Mouse (Mus musculus): Measurements from ENCODE around the gene Cdc37. TPM values are rescaled to one million over a fixed set of nuclear protein-coding genes. Genes with fewer than 3 reads are reported as not detected.
A peak's percentile ranks its signal among the peaks of the same experiment; 100 is the strongest.

Cdc37 gene
- polyA plus RNA-seq, 1 experiment from 2014 or later, result 217 TPM

DNA sequence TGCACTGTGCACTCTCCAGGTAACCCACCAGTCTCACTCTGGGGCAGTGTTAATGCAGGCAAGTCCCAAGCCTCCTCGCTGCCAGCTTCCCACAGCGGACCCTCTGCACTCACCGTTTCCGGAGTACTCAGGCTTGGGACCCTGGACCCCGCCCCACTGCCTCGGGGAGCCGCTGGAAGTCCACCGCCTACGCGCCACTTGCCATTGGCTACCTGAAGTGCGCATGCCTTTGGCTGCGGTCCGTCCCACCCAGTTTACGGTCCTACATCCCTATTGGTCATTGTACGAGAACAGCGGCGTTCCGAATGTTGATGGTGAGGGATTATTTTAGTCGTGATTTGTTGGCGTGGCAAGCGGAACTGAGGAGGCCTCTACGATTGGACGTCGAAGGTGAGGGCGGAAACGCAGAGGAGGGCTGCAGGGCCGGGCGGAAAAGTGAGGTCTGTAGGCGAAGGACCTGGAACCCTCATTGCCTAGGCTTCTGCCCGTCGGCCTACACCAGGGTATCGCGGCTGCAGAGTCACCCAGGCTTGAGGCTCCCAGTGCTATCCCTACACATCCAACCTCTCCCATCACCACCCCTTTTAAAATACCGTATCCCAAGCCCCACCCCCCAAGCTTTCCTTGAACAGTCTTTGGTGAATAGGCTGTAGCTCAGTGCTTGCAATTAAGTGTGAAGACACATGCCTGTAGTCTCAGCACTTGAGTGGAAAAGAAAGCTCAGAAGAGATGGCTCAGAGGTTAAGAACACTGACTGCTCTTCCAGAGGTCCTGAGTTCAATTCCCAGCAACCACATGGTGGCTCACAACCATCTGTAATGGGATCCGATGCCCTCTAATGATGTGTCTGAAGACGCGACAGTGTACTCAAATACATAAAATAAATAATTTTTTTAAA, 18.5 kb downstream of the Cdc37 start, which contains the start of gene Tyk2:
TSS of gene Tyk2 (minus strand) at position 185 of the 898 bp plus-strand sequence.
- Histone ChIP-seq H3K9ac (replicated peaks) (peak within 1 kb of the TSS; percentile 51), H3K27ac (replicated peaks) (peak within 1 kb of the TSS; percentile 76), H3K9me3 (no peaks in the 10 kb centered on the region), H3K4me3 (peak within 1 kb of the TSS; percentile 50), H3K27me3 (no peaks in the 10 kb centered on the region), H3K36me3 (peaks cover 5% of the 10 kb centered on the region; the same call in 1 of the 2 replicates), H3K4me1 (peaks cover 6% of the 10 kb centered on the region), H3K4me2 (replicated peaks) (peak within 1 kb of the TSS; percentile 56)
- ATAC-seq (replicated peaks), result peak; percentile 98
- 6% methylated on average over 37 of the region's 37 CpGs for WGBS

DNA sequence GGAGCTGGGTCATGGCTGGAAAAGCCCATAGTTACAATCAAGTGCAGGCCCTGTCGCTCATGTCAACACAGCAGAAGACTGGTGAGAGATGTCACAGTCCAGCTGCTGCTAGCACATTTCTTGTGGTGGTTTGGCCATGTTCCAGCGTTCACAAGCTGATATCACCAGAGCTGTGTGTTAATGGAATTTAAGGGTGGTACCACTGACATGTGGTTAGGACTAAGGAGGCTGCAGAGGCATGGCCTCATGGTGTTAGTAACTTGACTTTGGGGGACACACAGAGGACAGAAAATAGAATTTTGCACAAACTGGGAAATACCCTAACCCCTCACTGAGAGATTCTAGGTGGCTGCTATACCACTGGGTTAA, 23.5 kb downstream of the Cdc37 start:
- no peak for ATAC-seq (replicated peaks)
- peaks cover 21% of the 10 kb centered on the region; the same call in 1 of the 2 replicates for H3K36me3 ChIP-seq
- no peaks in the 10 kb centered on the region for H3K9me3 ChIP-seq
- no peaks in the 10 kb centered on the region for H3K27me3 ChIP-seq
- H3K4me3 ChIP-seq, result no peak overlapping the region
- no peak overlapping the region for H3K27ac ChIP-seq (replicated peaks)
- peaks cover 6% of the 10 kb centered on the region for H3K4me1 ChIP-seq
- no peak overlapping the region for H3K4me2 ChIP-seq (replicated peaks)
- H3K9ac ChIP-seq (replicated peaks), result no peak overlapping the region
- 90% methylated on average over 2 of the region's 2 CpGs for WGBS

DNA sequence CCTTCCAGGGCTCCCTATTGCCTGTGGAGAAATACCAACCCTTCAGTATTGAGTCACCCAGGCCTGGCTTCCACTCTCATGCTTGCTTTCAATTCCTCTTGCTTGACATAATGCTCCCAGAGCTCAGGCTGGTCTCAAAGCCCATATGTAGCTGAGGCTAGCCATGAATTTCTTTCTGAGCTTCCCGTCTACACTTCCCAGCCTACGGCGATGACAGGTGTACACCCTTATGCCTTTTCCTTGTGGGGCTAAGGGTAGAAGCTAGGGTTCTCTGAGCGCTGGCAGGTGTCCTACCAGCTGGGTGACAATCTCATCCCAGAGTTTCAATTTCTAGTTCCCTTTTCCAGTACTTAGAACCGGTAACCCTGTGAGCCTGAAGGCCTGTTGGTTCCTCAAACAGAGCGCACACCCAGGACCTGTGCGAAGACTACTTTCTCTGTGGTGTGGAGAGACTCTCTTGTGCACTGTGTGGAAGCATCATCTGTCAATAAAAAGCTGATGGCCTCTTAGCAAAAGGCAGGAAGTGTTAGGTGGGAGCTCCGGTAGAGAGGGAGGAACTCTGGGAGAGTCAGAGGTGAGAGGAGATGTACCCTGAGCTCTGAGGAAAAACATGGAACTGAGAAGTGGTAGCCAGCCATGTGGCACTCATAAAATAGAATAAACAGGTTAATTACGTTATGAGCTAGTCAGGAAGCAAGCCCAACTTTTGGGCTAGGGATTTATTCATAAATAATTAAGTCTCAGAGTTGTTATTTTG, 24.1 kb downstream of the Cdc37 start:
- whole genome bisulfite sequencing, result 92% methylated on average over 9 of the region's 9 CpGs
- no peak overlapping the region for H3K4me2 ChIP-seq (replicated peaks)
- H3K4me1 ChIP-seq, result peaks cover 5% of the 10 kb centered on the region
- no peak overlapping the region for H3K27ac ChIP-seq (replicated peaks)
- H3K9me3 ChIP-seq, result no peaks in the 10 kb centered on the region
- no peak overlapping the region for H3K9ac ChIP-seq (replicated peaks)
- peaks cover 21% of the 10 kb centered on the region; the same call in 1 of the 2 replicates for H3K36me3 ChIP-seq
- H3K27me3 ChIP-seq, result no peaks in the 10 kb centered on the region
- no peak overlapping the region for H3K4me3 ChIP-seq
- ATAC-seq (replicated peaks), result no peak

DNA sequence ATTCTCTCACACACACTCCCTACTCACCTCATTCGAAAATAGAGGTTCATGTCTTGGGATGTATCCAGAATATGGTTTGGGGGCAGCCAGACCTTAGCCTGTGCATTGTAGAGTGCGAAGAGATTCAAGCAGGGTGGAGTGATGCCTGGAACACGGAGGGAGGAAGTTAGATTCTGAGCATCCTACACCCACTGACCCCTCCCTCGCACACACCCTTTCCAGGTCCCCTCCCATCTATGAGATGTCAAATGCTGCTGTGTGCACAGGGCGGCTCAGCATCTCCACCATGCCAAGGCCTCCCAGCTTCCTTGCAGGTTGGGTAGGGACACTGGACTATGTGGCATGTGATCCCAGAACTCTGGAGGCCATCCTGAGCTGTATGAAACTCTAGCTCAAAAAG, 24.9 kb downstream of the Cdc37 start:
- Histone ChIP-seq H3K4me1 (no peaks in the 10 kb centered on the region), H3K4me3 (no peak overlapping the region), H3K9me3 (no peaks in the 10 kb centered on the region), H3K36me3 (peaks cover 23% of the 10 kb centered on the region; the same call in 1 of the 2 replicates), H3K9ac (replicated peaks) (no peak overlapping the region), H3K4me2 (replicated peaks) (no peak overlapping the region), H3K27ac (replicated peaks) (no peak overlapping the region), H3K27me3 (no peaks in the 10 kb centered on the region)
- ATAC-seq (replicated peaks), result no peak
- WGBS, result 84% methylated on average over 5 of the region's 5 CpGs

DNA sequence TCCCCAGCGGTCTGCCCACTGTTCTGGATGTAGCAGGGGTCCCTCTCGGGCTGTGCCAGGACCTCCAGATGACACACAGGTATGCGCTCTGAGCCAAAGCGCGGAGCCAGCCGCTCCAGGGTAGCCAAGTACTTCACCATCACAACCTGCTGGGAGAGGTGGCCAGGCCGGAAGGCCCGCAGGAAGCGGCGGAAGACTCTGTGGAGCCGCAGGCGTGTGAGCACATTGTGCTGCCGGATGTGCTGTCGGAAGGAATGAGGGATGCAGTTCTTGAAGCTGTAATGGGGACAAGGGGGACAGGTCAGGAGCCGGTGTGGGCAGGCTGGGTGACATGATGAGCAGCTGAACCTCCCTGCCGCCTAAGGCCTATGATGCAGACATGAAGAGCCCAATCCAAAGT, 28.3 kb downstream of the Cdc37 start:
- no peaks in the 10 kb centered on the region for H3K27me3 ChIP-seq
- no peak overlapping the region for H3K9ac ChIP-seq (replicated peaks)
- H3K4me2 ChIP-seq (replicated peaks), result no peak overlapping the region
- H3K9me3 ChIP-seq, result no peaks in the 10 kb centered on the region
- 96% methylated on average over 16 of the region's 16 CpGs for WGBS
- H3K36me3 ChIP-seq, result peaks cover 19% of the 10 kb centered on the region; the same call in 1 of the 2 replicates
- no peak for ATAC-seq (replicated peaks)
- H3K4me3 ChIP-seq, result no peak overlapping the region
- H3K27ac ChIP-seq (replicated peaks), result no peak overlapping the region
- H3K4me1 ChIP-seq, result no peaks in the 10 kb centered on the region

DNA sequence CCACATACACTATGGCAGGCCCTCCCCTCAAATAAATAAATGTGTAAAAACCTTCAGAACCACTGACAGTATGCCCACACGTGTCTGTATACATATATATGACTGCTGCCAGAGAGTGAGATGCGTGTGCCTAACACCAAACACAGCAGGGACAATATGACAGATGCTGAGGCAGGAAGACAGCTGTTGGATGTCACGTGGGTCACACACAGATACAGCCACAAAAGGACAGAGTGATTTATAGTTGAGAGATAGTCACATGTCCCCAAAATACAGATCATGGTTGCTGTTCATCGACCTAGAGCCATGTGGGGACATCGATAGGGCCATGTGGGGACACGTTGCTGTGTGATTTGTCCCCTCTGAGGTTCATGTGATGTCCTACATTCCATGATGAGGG, 32.7 kb downstream of the Cdc37 start:
- WGBS, result 80% methylated on average over 6 of the region's 6 CpGs

DNA sequence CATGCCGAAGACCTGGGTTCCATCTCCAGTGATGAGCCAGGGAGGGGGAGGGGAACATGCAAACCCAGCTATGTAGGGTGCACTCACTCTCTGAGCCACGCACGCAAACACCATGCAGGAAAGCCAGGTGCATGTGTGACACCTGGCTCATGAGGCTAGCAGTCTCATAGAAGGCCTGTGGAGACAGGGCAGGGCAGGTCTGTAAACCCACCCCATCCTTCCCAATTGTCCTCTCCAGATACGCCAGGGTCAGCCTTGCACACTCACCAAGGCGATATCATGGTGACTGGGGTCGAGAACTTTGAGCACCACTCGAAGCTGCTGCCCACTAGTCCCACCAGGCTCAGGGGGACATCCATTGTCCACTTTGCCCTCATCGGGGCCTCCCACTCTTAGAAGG, 34.7 kb downstream of the Cdc37 start:
- Histone ChIP-seq H3K9me3 (no peaks in the 10 kb centered on the region), H3K4me3 (no peak overlapping the region), H3K27me3 (no peaks in the 10 kb centered on the region), H3K4me2 (replicated peaks) (no peak overlapping the region), H3K9ac (replicated peaks) (no peak overlapping the region), H3K4me1 (no peaks in the 10 kb centered on the region), H3K27ac (replicated peaks) (no peak overlapping the region), H3K36me3 (peaks cover 3% of the 10 kb centered on the region; the same call in 1 of the 2 replicates)
- no peak for ATAC-seq (replicated peaks)
- 90% methylated on average over 8 of the region's 8 CpGs for WGBS

More for the DNA sequence above, 32.7 kb downstream of the Cdc37 start:
- H3K36me3 ChIP-seq, result peaks cover 3% of the 10 kb centered on the region; the same call in 1 of the 2 replicates
- H3K4me1 ChIP-seq, result no peaks in the 10 kb centered on the region
- H3K4me2 ChIP-seq (replicated peaks), result no peak overlapping the region
- ATAC-seq (replicated peaks), result no peak
- no peak overlapping the region for H3K4me3 ChIP-seq
- H3K27ac ChIP-seq (replicated peaks), result no peak overlapping the region
- no peak overlapping the region for H3K9ac ChIP-seq (replicated peaks)
- no peaks in the 10 kb centered on the region for H3K27me3 ChIP-seq
- no peaks in the 10 kb centered on the region for H3K9me3 ChIP-seq

DNA sequence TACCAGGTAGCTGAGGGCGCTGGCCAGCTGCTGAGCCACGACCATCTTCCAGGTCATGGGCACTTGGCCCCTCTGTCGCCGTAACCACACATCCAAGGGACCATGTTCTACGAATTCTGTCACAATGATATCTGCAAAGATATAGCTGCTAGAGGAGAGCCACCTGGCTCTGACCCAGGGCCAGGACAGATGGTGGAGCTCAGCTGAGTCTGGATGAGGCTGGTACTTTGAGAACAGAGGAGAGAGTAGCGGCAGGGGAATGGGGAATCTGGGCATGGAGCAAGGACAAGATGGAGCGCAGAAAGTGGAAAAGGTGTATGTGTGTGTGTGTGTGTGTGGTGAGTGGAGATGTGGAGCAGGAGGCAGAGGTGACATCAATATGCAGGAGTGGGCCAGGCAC, 35.6 kb downstream of the Cdc37 start:
- Histone ChIP-seq H3K27me3 (no peaks in the 10 kb centered on the region), H3K4me3 (no peak overlapping the region), H3K27ac (replicated peaks) (no peak overlapping the region), H3K4me2 (replicated peaks) (no peak overlapping the region), H3K9ac (replicated peaks) (no peak overlapping the region), H3K36me3 (no peaks in the 10 kb centered on the region), H3K4me1 (no peaks in the 10 kb centered on the region), H3K9me3 (no peaks in the 10 kb centered on the region)
- no peak for ATAC-seq (replicated peaks)
- 86% methylated on average over 7 of the region's 7 CpGs for WGBS

DNA sequence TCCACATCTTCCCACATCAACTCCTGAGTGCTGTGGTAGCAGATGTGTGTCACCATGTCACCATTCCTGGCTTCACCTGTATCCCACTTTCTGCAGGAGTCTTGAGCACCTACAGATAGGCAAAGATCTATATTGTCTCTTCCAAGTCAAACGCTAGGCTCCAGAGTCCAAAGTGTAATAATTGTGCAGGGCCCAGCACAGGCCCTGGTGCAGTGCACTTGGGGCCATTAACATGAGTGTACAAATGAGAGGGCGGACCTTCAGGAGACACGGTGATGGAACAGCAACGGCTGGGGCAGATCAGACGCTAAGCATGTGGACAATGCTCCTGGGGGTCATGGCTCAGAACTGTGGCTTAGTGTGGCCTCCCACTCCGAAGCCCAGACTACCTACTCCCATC, 36.0 kb downstream of the Cdc37 start:
- no peaks in the 10 kb centered on the region for H3K36me3 ChIP-seq
- H3K4me3 ChIP-seq, result no peak overlapping the region
- H3K9ac ChIP-seq (replicated peaks), result no peak overlapping the region
- no peaks in the 10 kb centered on the region for H3K9me3 ChIP-seq
- no peak overlapping the region for H3K27ac ChIP-seq (replicated peaks)
- WGBS, result 90% methylated on average over 6 of the region's 6 CpGs
- no peak for ATAC-seq (replicated peaks)
- no peak overlapping the region for H3K4me2 ChIP-seq (replicated peaks)
- no peaks in the 10 kb centered on the region for H3K27me3 ChIP-seq
- H3K4me1 ChIP-seq, result no peaks in the 10 kb centered on the region

DNA sequence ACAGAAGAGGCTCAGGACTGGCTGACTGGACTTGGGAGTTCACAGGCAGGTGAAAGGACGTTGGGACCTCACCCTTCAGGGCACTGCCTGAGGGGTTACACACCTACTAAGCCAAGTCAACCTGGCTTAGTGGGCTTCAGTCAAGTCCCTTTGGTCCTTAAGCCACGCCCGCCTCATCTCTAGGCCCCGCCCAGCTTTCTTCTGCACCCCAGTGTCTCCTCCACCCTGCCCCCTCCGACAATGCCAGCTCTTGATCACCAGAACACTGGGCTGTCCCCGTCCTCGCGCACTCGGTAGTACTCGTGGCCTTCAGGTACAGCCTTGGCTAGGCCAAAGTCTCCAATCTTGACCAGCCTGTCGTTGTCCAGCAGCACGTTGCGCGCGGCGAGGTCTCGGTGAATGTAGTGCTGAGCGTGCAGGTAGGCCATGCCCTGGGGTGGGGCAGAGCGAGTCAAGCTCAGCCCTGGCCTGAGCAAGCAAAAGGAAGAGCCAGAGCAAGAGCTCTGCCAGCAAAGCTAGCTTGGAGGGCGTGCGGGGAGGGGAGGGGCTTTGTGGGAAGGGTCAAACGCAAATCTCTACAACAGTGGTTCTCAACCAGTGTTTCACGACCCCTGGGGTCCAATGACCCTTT, 42.1 kb downstream of the Cdc37 start:
- Histone ChIP-seq H3K9ac (replicated peaks) (no peak overlapping the region), H3K27me3 (no peaks in the 10 kb centered on the region), H3K4me1 (no peaks in the 10 kb centered on the region), H3K4me3 (no peak overlapping the region), H3K4me2 (replicated peaks) (no peak overlapping the region), H3K27ac (replicated peaks) (no peak overlapping the region), H3K9me3 (no peaks in the 10 kb centered on the region), H3K36me3 (no peaks in the 10 kb centered on the region)
- ATAC-seq (replicated peaks), result no peak
- 39% methylated on average over 23 of the region's 23 CpGs for WGBS

DNA sequence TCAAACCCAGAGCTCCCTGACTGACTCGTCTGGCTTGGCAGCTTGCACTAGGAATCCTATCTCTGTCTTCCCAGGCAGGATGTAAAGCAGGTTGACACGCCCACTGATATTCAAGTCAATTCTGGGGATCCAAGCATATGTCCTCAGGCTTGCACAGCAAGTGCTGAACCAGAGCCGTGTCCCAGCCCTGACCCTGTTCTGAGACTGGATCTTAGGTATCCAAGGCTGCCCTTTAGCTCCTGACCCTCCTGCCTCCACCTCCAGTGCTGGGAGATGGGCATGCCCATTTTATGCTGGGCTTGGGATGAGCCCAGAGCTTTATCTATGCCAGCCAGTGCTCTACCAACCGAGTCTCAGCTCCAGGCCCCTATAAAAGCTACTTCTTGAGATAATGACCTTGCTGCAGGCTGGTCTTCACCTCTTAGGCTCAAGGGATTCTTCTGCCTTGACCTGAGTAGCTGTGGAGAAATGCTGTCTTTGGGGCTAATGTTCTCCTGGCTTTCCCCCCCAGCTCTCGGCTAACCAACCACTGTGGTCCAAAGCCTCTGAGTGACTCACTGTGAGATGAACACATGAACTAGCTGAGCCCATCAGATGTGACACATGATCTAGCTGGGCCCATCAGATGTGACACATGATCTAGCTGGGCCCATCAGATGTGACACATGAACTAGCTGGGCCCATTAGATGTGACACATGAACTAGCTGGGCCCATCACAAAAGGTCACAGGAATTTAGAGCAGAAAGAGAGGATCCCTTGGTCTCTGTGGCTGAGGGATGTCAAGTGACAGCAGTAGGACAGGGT, 43.8 kb downstream of the Cdc37 start:
- Histone ChIP-seq H3K4me2 (replicated peaks) (no peak overlapping the region), H3K9me3 (no peaks in the 10 kb centered on the region), H3K36me3 (no peaks in the 10 kb centered on the region), H3K4me1 (no peaks in the 10 kb centered on the region), H3K9ac (replicated peaks) (no peak overlapping the region), H3K4me3 (no peak overlapping the region), H3K27ac (replicated peaks) (no peak overlapping the region), H3K27me3 (no peaks in the 10 kb centered on the region)
- no peak for ATAC-seq (replicated peaks)
- 83% methylated on average over 5 of the region's 5 CpGs for WGBS
